Mouse (Mus musculus) cortical plate, adult 2 months (tissue): ENCODE measurements around the gene N4bp1.

Source experiments
- CTCF ChIP-seq: fragments of 200-500 bp; IDR thresholded peaks from 2 replicates; pipeline ENCODE4 v1.5.1; 2011; ENCODE audit warnings: mild to moderate bottlenecking, control low read depth, low read length; ENCODE audit not compliant: insufficient read depth; ENCODE audit errors: extremely low read depth
- POLR2A ChIP-seq: fragments of 200-500 bp; IDR thresholded peaks from 2 replicates; pipeline ENCODE4 v1.6.1; 2011; ENCODE audit warnings: mild to moderate bottlenecking, low read length, control low read depth; ENCODE audit not compliant: insufficient read depth; ENCODE audit errors: extremely low read depth

GRCm38 (mm10) chr8:86934841-86935240, 49.8 kb upstream of the N4bp1 start:
- no peak for TF ChIP-seq POLR2A
- TF ChIP-seq CTCF = no peak
